Mouse (Mus musculus) layer of hippocampus, postnatal 25 days (tissue): ENCODE results near the gene Creg2. TPM values are rescaled to one million over a fixed set of nuclear protein-coding genes. Genes with fewer than 3 reads are reported as not detected.
"Not testable (repeated sequence)": the region's sequence is repeated elsewhere in the genome, so short reads cannot be mapped to it uniquely, and the experiment has no call there.

Source experiments
- DNase-seq, 2 experiments: peaks; one replicate each; pipeline ENCODE4 v3.0.0; 2022; ENCODE audit warnings: mixed read lengths in 2 of 2, low spot score in 1 of 2; ENCODE audit errors: extremely low spot score in 1 of 2
- total RNA-seq, 2 experiments: library from RNA; stranded (reverse); gene quantifications; 2 replicates each; pipeline ENCODE4 v1.2.3; 2021

Gene Creg2
- total RNA-seq, 2 experiments from 2014 or later = 84.2 to 90.8 TPM

- DNase-seq = not testable (repeated sequence)
Observed at GRCm38 (mm10) chr1:39654901-39655300, 3.6 kb upstream of the Creg2 start.

DNA sequence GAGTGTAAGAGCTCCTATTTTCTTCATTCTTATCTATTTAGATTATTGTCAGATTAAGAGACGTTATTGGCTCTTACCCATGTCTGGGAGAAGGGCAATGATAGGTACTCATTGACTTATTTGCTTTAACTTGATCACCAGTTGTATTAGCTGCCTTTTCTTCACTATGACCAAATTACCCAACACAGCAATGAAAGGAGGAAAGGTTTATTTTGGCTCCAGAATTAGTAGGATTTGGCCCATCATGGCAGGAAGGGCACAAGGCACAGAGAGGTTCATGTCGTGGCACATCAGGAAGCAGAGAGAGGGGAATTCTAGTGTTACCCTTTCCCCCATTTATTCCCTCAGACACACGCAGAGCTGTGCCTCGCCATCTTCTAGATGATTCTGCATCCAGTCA, 1.8 kb upstream of the Creg2 start:
- DNase-seq = no peak

DNA sequence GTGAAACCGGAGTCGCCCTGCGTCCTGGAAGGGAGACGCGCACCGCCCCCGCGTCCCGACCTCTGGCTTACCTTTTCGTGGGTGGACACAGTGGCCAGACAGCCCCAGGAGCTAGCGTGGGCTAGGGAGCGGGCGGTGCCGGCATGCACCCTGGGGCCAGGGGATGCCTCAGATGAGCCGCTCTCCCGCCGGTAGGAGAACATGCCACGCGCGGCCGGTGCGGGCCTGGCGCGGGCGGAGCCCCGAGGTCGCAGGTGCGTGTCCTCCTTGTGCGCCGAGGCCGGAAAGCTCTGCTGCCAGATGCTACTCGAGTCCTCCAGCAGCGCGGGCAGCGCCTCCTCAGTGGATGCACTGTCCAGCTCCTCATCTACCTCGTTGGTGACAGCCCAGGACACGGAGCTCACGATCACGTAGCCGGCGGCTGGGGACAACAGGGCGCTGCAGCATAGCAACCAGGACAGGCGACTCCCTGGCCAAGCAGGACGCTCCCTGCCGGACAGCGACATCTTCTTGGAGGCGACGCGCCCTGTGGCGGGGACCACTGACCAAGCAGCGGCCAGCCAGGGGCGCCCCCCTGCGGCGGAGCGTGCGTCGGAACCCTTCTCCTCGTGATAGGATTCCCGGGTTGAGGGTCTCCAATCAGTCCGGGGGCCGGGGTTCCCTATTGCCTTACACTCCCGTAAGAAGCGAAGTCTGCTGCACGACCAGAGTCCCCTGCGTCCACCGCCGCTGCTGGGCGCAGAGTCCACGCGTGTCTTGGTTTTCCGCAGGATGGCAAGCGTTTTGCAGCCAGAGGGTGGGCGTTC, 636 bp downstream of the Creg2 start:
- peak; percentile 71 to 79 for DNase-seq

DNA sequence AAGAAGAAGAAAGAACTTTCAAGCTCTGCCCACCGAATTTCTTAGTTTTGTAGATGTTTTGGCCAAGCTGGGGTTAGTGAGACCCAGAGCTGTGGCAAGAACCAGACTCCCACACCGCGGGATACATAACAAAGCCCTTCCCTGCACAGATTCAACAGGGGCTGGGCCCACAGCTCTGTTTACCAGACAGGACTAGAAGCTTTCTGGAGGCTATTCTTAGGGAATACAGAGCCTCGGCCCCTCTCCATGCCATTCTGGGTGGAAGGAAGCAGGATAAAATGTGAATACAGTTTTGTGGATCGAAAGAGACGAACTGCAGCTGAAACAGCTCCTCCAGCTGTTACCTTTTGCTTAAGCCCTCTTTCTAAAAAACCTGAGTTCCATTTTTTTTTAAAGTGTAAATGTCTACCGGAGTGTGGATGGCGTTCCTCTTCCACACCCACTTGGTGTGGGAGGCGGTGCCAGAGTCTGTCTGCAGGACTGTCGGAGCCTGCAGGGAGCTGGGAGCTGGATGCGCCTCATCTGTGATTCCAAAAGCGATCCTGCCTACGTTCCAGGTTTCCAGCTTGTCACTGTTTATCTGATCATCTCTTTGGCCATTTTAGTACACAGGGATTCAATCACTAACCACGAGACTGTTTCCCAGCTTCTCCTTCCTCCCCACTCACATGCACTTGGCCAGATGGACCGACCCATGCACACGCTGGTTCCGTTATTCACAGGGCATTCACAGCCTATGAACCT, 1.4 kb downstream of the Creg2 start:
- DNase-seq = peak; percentile 23 to 43

GRCm38 (mm10) chr1:39648584-39648983, 2.7 kb downstream of the Creg2 start:
- DNase-seq = no peak

GRCm38 (mm10) chr1:39645905-39646759, 5.1 kb downstream of the Creg2 start:
- peak in 1 of 2 experiments; percentile 38 for DNase-seq

- no peak for DNase-seq
Observed at GRCm38 (mm10) chr1:39644333-39644732, 6.9 kb downstream of the Creg2 start.

DNA sequence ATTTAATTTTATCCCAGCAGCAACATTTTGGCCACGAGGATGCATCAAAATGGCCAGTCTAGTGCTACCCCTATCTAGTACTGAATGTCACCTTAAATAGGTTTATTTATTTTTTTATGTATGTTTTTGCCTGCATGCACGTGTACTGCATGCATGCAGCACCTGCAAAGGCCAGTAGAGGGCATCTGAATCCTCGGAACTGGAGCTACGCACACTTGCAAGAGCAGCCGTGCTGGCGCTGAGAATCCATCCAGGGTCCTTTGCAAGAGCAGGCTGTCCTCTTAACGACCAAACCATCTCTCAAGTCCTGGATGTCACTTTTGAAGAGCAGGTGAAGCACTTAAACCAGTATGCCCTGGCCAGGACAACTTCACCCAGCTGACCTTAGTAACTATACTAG, 9.6 kb downstream of the Creg2 start:
- no peak for DNase-seq

DNA sequence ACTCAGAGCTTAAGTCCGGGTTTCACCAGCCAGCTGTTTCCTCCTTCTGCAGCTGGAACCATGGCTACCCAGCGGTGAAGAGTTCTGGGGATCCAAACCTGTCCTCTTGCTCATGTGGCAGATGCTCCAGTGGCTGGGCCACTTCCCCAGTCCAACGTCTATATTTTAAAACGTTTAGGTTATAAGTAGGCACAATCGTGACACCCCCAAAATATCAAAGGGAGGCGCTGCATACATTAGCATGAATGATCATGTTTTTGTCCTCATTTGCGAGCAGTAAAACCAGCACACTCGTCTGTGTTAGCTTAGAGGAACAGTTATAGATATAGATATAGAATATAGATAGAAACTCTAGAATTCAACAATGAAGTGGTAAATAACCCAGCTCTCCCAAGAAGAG, 14.1 kb downstream of the Creg2 start:
- no peak for DNase-seq

DNA sequence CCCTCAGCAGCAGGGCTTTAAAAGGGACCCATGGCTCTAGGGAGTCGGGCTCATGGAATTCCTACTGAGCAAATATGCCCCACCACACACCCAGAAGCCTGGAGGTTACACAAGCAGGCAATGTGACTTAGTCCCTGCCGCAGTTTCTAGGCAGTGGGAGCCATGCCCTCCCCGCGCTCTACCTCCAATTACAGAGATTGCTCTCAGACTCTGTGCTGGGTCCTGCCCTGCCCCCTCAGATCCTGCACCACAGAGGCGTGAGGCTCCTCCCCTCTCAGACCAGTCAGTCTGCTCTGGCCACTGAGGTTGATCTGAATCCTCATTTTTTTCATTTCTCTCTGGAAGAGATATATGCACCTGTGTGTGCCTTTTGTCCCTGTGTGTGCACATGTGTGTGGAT, 14.6 kb downstream of the Creg2 start:
- DNase-seq = no peak

- DNase-seq = no peak
Observed at GRCm38 (mm10) chr1:39636196-39636595, 15.1 kb downstream of the Creg2 start.

- no peak for DNase-seq
Observed at GRCm38 (mm10) chr1:39628606-39629005, 22.7 kb downstream of the Creg2 start.

DNA sequence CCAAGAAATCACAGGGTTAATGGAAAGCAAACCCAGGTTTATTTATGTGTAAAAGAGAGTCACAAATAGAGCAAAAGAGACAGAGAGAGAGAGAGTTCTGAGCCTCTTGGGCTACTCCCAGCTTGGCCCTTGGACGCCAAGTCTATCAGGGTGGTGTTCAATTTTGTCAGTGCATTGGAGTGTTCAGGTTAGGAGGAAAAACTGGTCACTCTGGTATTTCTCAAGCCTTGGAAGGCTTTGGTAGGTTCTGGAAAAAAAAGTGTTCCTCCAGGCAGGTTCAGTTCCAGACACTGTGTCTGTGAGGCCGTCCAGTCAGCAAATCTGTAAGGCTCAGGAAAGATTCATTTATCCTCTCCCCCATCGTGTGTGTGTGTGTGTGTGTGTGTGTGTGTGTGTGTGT, 25.8 kb downstream of the Creg2 start:
- DNase-seq = no peak

- DNase-seq = no peak
Observed at GRCm38 (mm10) chr1:39623729-39624128, 27.5 kb downstream of the Creg2 start.

DNA sequence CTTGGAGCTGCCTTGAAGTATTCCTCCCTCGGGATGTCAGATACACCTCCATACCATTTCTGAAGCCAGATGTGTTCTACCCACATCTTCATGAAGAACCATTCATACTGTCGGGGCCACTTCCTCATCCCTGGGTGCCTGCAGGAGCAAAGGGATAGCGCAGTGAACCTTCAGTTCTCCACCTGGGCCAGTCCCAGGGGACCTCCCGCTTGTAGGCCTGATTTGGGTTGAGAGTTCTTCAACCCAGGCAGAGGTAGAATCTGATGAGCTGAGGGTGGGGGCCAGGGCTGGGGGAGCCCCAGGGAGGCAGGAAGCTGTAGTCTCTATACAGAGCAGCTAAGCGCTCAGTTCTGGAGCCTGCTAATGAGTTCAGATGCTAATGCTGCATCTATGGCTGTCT, 28.2 kb downstream of the Creg2 start:
- no peak for DNase-seq

- DNase-seq = no peak
Observed at GRCm38 (mm10) chr1:39618524-39618923, 32.8 kb downstream of the Creg2 start.

DNA sequence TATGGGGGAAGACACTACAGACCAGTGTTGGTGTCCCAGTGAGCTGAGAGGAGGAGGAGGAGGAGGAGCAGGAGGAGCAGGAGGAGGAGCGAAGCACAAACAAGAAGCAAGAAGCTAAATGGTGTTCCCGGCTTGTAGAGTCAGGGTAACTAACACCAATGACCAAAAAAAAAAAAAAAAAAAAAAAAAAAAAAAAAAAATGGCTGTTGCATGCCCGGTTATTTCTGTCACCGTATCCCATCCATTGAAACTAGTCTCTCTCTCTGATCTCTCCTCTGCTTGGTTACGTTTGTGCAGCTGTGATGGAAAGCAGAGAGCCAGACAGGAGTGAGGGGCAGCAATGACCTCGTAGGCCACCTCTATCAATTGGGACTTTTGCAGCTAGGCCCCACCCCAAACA, 35.7 kb downstream of the Creg2 start:
- no peak for DNase-seq

GRCm38 (mm10) chr1:39614462-39615279, 36.6 kb downstream of the Creg2 start:
- peak; percentile 53 to 78 for DNase-seq

DNA sequence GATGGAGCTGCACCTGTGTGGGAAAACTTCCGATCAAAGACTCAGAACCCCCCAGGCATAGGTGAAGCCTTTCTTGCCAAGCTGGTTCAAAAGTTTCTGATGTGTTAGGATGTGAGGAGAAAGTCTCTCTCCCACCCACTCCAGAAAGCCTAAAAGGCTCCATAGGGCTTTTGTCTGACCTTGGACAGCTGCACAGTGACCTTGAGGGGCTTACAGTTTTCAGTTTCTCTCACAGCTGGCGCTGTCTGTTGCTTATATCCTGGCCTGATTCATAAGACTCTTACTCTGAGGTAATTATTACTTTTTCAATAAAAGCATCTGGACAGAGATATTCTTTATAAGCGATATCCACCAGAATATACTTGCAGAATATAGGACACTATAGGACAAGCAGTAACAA, 38.2 kb downstream of the Creg2 start:
- no peak for DNase-seq

DNA sequence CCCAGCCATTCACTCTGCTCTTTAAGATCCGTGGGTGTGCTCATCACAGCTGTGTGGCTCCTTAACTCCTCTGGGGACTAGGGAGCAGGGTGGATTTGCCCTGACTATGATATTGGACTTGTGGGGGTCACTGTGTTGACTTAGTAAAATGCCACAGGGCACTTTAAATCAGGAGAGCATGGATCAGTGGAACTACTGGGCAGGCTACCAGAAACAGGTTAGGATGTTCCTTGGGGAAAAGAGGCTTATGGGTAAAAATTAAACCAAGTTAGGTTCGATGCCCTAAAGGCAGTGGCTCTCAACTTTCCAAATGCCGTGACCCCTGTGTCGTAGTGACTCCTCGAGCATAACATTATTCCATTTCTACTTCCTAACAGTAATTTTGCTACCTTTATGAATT, 38.8 kb downstream of the Creg2 start:
- DNase-seq = no peak
